Mouse (Mus musculus) ZHBTc4 (cell line): ENCODE results near the gene Gm20388.

Source experiments
- DNase-seq: peaks from one replicate; pipeline ENCODE4 v3.0.0-alpha.2; 2011; ENCODE audit warnings: low read depth, low spot score

Gm20388 gene

GRCm38 (mm10) chr8:120289698-120290181 is 379.1 kb downstream of the Gm20388 start:
- DNase-seq: no peak

DNA sequence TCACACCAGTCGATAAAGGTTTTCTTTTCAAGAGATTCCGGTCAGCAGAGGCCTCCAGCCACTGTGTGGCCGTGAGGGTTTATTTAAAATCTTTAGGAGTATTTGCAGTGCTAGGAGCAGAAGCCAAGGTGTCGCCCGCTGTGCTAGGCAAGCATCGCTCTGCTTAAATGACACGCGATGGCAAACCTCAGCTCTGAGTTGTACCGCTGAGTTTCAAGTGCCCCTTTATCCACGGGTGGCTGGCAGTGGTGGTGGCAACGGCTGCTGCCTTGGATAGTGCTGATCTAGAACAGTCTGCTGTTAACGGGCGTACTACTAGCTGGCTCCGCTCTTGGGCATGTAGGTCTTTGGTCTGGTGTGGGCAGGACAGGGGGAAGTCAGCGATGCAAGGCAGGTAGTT is 380.0 kb downstream of the Gm20388 start:
- no peak for DNase-seq

DNA sequence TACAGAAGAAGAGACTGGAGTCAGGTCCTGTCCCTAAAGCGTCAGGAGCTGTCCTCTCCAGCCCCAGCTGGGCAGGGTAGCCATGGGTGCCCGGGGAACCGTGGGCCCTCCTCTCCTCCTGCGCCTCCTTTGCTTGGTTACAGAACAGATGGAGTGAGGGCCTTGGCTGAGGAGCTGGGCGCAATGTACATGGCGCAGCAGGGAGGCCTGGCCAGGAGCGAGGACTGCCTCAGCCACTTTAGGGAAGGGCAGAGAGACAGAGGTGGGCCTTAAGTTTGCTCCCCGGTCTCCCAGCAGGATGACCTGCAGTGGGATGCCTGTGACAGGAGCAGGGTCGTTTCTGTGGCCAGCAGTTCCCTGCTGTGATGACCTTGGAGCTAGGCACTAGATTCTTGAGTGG is 381.0 kb downstream of the Gm20388 start:
- DNase-seq: no peak

DNA sequence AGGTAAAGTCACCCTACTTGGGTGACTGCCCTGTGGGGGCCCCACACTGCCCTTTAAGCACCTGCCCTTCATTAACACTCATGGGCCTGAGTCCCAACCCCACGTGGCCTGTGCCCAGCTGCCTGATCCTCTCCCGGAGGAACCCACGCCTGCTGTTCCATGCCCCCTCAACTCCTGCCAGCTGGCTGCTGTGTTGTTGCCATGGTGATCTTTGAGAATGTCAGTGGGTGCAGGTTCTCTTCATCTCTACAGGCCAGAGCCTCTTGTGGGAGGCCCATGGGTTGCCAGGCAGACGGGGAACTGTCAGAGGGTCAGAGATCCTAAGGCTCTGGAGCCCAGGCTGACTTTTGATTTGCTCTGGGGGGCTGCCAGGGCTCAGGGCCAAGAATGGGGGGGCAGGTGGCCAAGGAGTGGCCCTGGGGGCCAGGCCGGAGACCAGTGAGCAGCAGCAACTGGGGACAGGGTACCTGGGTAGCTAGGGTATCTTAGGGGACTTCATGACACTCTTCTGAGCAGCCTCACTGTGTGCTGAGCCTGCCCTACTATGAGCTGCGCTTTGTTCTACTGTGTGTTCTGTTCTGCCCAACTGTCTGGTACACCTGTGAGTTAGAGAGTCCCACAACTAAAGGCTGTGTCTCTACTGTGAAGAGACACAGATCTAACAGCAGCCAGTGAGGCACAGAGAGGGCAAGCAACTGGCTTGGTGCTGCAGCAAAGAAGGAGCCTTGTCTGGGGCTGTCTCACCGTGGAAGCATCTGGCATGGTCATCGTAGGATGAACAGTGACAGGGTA is 381.9 kb downstream of the Gm20388 start:
- DNase-seq: no peak

- no peak for DNase-seq
Observed at GRCm38 (mm10) chr8:120293421-120294357, 383.0 kb downstream of the Gm20388 start.

GRCm38 (mm10) chr8:120294982-120295870 is 384.6 kb downstream of the Gm20388 start:
- DNase-seq: no peak

DNA sequence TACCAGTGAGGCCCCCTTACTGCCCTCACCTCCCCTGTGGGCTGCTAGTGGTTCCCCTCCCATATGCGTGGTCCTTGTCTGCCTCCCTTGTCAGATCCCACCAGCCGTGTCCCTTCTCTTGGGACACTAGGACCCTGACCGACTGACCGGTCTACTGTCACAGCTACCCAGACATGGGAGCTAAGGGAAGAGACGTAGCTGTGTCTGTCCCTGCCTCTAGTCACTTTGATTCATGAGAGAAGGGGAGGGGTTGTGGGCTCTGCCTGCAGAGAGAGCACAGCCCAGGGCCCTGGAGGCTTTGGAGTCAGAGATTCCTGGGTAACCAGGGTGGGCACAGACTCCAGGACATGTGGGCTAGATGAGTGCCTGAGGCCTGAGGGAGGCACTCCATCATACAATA is 386.4 kb downstream of the Gm20388 start:
- DNase-seq: no peak

GRCm38 (mm10) chr8:120298601-120299532 is 388.2 kb downstream of the Gm20388 start:
- peak; percentile 57 for DNase-seq

DNA sequence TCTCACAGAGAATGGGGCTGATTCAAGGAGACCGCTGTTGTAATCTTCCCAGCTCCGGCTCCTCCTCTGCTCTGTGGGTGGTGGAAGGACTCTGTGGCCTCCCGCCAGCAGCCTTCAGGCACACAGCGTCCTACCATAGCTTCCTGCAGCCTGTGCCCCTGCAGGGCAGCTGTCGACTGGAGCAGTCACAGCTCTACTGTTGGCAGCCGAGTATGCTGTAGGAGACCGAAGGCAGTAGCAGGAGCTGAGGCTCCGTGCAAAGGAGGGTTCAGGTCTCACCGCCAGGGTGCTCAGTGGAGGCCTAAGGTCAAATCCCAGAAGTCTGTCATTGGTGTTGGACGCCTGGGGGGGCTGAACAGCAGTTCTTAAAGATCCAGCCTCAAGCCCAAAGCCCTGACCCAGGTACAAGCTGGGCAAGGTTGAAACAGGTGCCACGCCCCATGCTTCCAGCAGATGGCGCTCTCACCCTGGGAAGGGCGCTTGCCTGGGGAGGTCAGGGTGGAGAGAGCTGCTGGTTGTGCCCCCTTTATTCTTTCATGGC is 390.0 kb downstream of the Gm20388 start:
- DNase-seq: peak; percentile 82

DNA sequence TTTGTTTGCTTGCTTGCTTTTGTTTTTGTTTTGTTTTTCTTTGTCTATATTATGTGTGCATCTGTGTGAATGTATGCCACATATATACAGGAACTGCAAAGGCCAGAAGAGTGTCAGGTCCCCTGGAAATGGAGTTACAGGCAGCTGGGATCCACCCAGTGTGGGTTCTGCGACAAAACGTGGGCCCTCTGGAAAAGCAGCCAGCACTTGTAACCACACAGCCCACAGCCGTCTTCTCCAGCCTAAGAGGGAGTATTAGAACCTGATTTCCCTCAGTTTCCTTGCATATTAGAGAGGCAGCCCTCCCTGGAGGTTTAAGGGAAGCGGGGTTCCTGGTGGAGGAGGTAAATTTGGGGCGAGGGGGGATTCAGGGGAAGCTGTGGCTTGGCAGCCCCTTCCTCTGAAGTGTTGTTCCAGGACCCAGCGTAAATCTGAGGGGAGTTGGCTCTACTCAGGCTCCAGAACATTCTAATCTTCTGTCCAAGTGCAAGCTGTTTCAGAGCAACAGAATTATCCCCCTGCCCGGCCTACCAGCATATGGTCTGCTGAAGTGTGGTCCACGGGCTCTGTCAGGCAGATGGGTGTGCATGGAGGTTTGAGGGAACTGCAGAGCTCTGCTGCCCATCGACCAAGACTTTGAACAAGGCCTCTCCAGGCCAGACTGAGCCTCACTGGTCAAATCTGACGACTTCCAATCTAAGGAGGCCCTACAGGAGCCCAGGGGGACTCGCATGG is 392.5 kb downstream of the Gm20388 start:
- no peak for DNase-seq

GRCm38 (mm10) chr8:120304097-120304496 is 393.5 kb downstream of the Gm20388 start:
- no peak for DNase-seq

- DNase-seq: no peak
Observed at GRCm38 (mm10) chr8:120305800-120306385, 395.3 kb downstream of the Gm20388 start.

DNA sequence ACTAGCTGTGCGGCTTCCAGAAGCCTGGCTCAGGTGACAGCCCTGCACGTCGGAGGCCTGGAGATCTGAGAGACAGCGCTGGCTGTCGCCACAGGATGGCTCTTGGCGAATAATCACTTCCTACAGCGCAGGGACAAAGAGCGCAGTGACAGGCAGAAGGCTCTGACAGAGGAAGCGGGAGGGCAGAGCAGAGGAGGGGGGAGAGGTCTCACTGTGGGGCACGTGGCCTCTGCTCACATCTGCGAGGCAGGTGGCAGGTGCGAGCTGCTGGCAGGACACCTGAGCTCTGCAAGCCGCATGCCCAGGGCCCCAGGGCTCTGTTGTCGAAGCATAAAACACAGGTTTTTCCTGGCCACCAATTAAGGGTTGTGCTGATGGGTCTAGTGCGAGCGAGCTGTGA is 396.5 kb downstream of the Gm20388 start:
- peak; percentile 31 for DNase-seq

DNA sequence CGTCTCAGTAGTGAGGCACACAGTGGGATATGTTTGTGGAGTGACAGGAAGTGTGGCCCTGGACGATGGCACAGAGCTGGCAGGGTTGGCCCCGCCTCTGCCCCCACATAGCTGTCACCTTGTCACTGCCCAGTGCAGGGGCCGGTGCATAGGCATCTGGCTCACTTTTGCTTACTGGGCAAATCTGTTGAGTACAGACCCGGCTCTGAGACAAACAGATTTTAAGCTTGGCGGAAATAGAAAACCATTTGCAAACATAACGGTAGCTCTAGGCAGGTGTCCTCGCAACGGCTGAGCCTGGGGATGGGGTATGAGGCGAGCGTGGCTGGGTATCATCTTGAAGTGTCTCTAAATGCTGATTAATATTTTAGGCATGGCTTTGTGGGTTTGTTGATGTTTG is 396.9 kb downstream of the Gm20388 start:
- DNase-seq: no peak

GRCm38 (mm10) chr8:120308131-120308530 is 397.5 kb downstream of the Gm20388 start:
- no peak for DNase-seq

- no peak for DNase-seq
Observed at GRCm38 (mm10) chr8:120308553-120308952, 397.9 kb downstream of the Gm20388 start.

DNA sequence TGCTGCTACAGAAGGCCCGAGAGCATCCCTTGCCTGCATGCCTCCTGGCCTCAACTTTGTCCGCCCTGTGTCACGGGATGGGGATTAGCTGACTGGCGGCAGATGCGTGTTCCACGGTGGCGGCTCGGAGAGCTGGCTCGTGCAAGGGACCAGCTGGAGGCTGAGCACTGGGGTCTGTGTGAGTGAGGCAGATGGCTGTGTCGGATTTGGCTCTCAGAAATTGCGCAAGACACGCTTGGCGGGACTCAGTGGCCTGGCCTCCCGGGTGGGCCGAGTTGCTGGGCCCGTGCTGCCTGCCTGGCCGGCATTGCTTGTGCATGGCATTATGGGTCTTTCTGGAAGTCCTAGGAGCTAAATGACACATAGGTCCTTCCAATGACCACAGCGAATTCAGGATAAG is 398.7 kb downstream of the Gm20388 start:
- DNase-seq: peak; percentile 53

DNA sequence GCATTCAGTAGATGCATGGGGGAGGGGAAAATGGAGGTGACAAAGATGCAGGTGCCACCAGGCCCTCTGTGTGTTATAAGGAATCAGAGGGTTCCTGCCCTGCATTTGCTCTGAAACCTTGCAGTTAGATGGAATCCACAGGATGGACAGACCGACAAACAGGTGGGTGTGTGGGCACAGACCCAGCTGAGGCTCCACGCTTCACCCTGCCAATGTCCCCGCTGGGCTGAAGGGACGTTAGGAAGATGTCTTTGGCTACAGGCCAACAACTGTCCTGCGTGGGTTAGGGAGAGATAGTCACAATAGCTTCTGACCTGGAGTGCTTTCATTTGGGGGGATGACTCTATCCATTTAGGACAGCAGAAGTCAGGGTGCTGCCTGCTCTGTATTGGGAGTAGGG is 399.4 kb downstream of the Gm20388 start:
- DNase-seq: no peak

DNA sequence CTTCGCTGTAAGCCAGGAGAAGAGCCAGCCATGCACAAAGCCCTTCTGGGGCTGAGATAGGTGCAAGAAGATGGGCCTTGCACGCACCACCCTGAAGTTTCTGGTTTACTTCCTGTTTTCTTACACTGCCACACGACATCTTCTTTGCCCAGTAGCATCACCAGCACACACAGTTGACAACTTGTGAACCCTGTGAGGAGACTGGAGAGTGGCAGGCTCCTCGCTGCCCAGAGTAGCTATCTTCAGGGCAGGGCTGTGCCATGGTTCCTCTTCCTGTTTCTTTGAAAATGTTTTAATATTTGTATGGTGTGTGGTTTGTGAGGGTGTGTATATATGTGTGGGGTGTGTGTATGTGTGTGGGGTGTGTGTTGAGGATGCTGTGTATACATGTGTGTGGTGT is 401.8 kb downstream of the Gm20388 start:
- DNase-seq: no peak
